ENCODE assay signal across 8 mouse cellular contexts in the genomic region with DNA sequence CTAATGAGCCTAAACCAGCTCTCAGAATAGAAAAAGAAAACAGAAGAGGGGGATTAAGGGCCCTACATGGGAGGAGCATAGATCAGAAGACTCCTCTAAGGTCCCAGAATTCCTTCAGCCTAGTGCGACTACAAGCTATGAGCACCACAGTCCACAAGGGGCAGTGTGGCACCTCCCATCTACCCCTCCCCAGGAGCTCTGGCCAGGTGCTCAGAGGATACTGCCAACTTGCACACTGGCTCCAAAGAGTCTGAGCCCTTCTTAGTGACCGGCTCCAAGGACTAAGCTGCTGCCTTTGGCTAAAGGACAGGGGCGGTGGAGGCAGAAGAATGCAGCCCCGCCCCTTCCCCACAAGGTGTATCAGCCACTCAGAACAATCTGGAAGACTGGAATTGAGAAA.
DNase-seq lines count a peak whose midpoint lies in the region; ATAC-seq and TF ChIP-seq lines count a peak whose summit lies in the region.

No protein-coding gene starts in this region.

- no peaks in the 10 kb centered on the region for H3K27me3 ChIP-seq in C2C12 (ENCODE audit: control insufficient read depth, insufficient read depth, insufficient read length)
- H3K27me3 ChIP-seq in forebrain, embryonic 16.5 days (replicated peaks; ENCODE audit: control insufficient read depth, insufficient read depth, low read length), result no peaks in the 10 kb centered on the region
- no peaks in the 10 kb centered on the region for H3K27me3 ChIP-seq in hindbrain, postnatal 0 days (ENCODE audit: insufficient read depth, low read length)
- no peaks in the 10 kb centered on the region for H3K27me3 ChIP-seq in liver, embryonic 14.5 days (ENCODE audit: control insufficient read depth, insufficient read depth, low read length)

- no peak overlapping the region for H3K4me3 ChIP-seq in C2C12 (ENCODE audit: insufficient read depth, poor library complexity, severe bottlenecking)
- H3K4me3 ChIP-seq in forebrain, embryonic 16.5 days (replicated peaks; ENCODE audit: low read length), result no peak overlapping the region
- no peak overlapping the region for H3K4me3 ChIP-seq in hindbrain, postnatal 0 days (ENCODE audit: low read length)
- H3K4me3 ChIP-seq in liver, embryonic 14.5 days (ENCODE audit: insufficient read depth in 1 of 2, low read depth in 2 of 2, low read length in 2 of 2), result no peak overlapping the region

- DNase-seq in 3T3-L1 (ENCODE audit: low read depth, low spot score), result peak; percentile 50
- peak; percentile 78 for DNase-seq in cerebellum, adult 11-12 months
- DNase-seq in hindbrain, postnatal 0 days (ENCODE audit: low spot score), result peak; percentile 76
- DNase-seq in liver, embryonic 14.5 days (ENCODE audit: low read depth in 3 of 3, low spot score in 3 of 3), result no peak
- peak; percentile 64 for DNase-seq in retina, adult 2 months (ENCODE audit: low read depth, low spot score)
- no peak for DNase-seq in Muller cell, postnatal 12 days (ENCODE audit: inconsistent ontology term)

- TF ChIP-seq EP300 in liver, embryonic 14.5 days (IDR thresholded peaks at IDR 0.05; ENCODE audit: low read depth), result no peak

- H3K9ac ChIP-seq in forebrain, embryonic 16.5 days (replicated peaks; ENCODE audit: low read depth, low read length), result no peak overlapping the region
- H3K9ac ChIP-seq in hindbrain, postnatal 0 days (replicated peaks; ENCODE audit: low read length), result no peak overlapping the region
- no peak overlapping the region for H3K9ac ChIP-seq in liver, embryonic 14.5 days (replicated peaks)

- no peak overlapping the region for H3K27ac ChIP-seq in forebrain, embryonic 16.5 days (ENCODE audit: low read length)
- H3K27ac ChIP-seq in hindbrain, postnatal 0 days, result no peak overlapping the region
- H3K27ac ChIP-seq in liver, embryonic 14.5 days, result no peak overlapping the region

- H3K79me3 ChIP-seq in C2C12 (ENCODE audit: low read depth), result no peaks in the 10 kb centered on the region

- no peaks in the 10 kb centered on the region for H3K36me3 ChIP-seq in C2C12 (ENCODE audit: control insufficient read depth, insufficient read depth)
- H3K36me3 ChIP-seq in forebrain, embryonic 16.5 days (ENCODE audit: control insufficient read depth, insufficient read depth), result no peaks in the 10 kb centered on the region
- H3K36me3 ChIP-seq in hindbrain, postnatal 0 days (ENCODE audit: insufficient read depth, low read length), result no peaks in the 10 kb centered on the region
- no peaks in the 10 kb centered on the region for H3K36me3 ChIP-seq in liver, embryonic 14.5 days (replicated peaks; ENCODE audit: control insufficient read depth, insufficient read depth, low read depth)

- peaks cover 6% of the 10 kb centered on the region for H3K79me2 ChIP-seq in C2C12 (ENCODE audit: control insufficient read depth, insufficient read depth)

- H3ac ChIP-seq in C2C12 (ENCODE audit: control insufficient read depth, insufficient read length, low read depth), result no peak overlapping the region

- peaks cover 59% of the 10 kb centered on the region for H3K4me1 ChIP-seq in forebrain, embryonic 16.5 days (replicated peaks; ENCODE audit: control insufficient read depth, insufficient read depth, low read length)
- peaks cover 46% of the 10 kb centered on the region for H3K4me1 ChIP-seq in hindbrain, postnatal 0 days (ENCODE audit: insufficient read depth, low read length)
- H3K4me1 ChIP-seq in liver, embryonic 14.5 days (replicated peaks; ENCODE audit: control insufficient read depth in 2 of 2, insufficient read depth in 2 of 2, low read length in 1 of 2), result peaks cover 0 to 2% of the 10 kb centered on the region in 2 experiments; a peak in 1 of 4 replicates

- peak; percentile 19 for TF ChIP-seq CTCF in C2C12 (IDR thresholded peaks at IDR 0.05; ENCODE audit: control insufficient read depth, insufficient read depth, insufficient read length)
- TF ChIP-seq CTCF in hindbrain, postnatal 0 days (IDR thresholded peaks at IDR 0.05; ENCODE audit: low read depth), result peak; percentile 78
- TF ChIP-seq CTCF in liver, embryonic 14.5 days (IDR thresholded peaks at IDR 0.05; ENCODE audit: low read depth), result peak; percentile 70

- no peaks in the 10 kb centered on the region for H3K9me3 ChIP-seq in forebrain, embryonic 16.5 days (ENCODE audit: control insufficient read depth, low read length)
- H3K9me3 ChIP-seq in hindbrain, postnatal 0 days (ENCODE audit: low read length), result no peaks in the 10 kb centered on the region
- no peaks in the 10 kb centered on the region for H3K9me3 ChIP-seq in liver, embryonic 14.5 days (ENCODE audit: control insufficient read depth, low read length)

- no peak overlapping the region for H3K4me2 ChIP-seq in forebrain, embryonic 16.5 days (ENCODE audit: low read length)
- H3K4me2 ChIP-seq in hindbrain, postnatal 0 days (ENCODE audit: low read depth, low read length), result no peak overlapping the region
- no peak overlapping the region for H3K4me2 ChIP-seq in liver, embryonic 14.5 days (ENCODE audit: low read depth)

- 24% methylated on average over 4 of the region's 4 CpGs for WGBS in forebrain, embryonic 16.5 days
- 38% methylated on average over 4 of the region's 4 CpGs for WGBS in hindbrain, postnatal 0 days
- WGBS in liver, embryonic 14.5 days (ENCODE audit: insufficient replicate concordance), result 46% methylated on average over 4 of the region's 4 CpGs

- ATAC-seq in forebrain, embryonic 16.5 days, result peak; percentile 20; the same call in 1 of the 2 replicates
- peak; percentile 38; the same call in 1 of the 2 replicates for ATAC-seq in hindbrain, postnatal 0 days
- no peak for ATAC-seq in liver, embryonic 14.5 days (ENCODE audit: insufficient read depth)

TF ChIP-seq in C2C12, 6 proteins besides CTCF, POLR2A, EP300 and RAD21:
- TF ChIP-seq MYOG (IDR thresholded peaks at IDR 0.05; ENCODE audit: control insufficient read depth, extremely low read depth, insufficient read length), result no peak
- TF ChIP-seq MAX (IDR thresholded peaks at IDR 0.05), result no peak
- no peak for TF ChIP-seq MYOD1 (IDR thresholded peaks at IDR 0.05; ENCODE audit: control insufficient read depth, insufficient read length, low read depth)
- TF ChIP-seq USF1 (IDR thresholded peaks at IDR 0.05; ENCODE audit: low read depth), result no peak
- TF ChIP-seq CEBPB (IDR thresholded peaks at IDR 0.05; ENCODE audit: low read depth), result no peak
- TF ChIP-seq FOSL1 (IDR thresholded peaks at IDR 0.05; ENCODE audit: insufficient read depth, low read length, poor library complexity, severe bottlenecking), result no peak

Comparison
In these comparisons a context has a peak if more than half of its experiments do, and no peak if none do; other contexts are left out.
1. DNase-seq: peak in 3T3-L1 (single experiment), cerebellum, adult 11-12 months (single experiment), hindbrain, postnatal 0 days (single experiment) and retina, adult 2 months (single experiment); none in liver, embryonic 14.5 days (0 of 3) and Muller cell, postnatal 12 days (single experiment).
2. CTCF ChIP-seq: peak in every context shown above with its lines; median percentile 78 in hindbrain, postnatal 0 days; 70 in liver, embryonic 14.5 days; 19 in C2C12.